Mouse (Mus musculus): ENCODE measurements around the gene AC124502.3.

DNA sequence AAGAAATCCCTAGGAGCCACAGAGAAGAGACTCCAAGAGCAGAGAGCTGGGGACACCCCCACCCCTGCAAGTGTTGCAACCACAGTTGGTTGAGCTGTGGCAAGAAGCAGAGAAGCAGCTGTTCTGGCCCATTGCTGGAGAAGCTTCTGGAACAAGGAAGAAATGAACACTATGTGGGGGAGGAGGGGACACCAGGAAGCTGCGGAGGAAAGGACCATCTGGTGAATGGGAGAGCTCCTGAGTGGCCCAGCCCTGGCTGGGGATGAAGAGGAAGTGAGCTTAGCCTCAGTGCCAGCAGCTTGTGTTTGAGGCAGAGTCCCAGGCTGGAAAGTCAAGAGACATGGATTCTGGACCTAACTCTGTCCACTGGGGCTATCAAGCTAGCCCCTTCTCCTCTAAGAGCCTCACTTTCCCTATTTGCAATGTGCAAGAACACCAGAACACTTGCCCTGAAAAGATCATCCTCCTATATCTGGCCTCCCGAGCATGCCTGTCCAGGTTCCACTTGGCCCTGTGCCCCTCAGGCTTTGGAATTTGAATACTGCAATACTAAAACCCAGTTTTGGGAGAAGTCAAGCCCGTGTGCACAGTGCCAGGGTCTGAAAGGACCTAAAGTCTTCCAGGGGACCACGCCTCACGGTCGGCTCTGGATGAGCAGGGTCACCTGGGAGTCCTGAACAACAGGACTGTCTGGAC is 39.1 kb upstream of the AC124502.3 start:
- TF ChIP-seq FLI1 (IDR thresholded peaks at IDR 0.05; ENCODE audit: low read length) = no peak
- TF ChIP-seq GATA1 (IDR thresholded peaks at IDR 0.05; ENCODE audit: borderline replicate concordance, low read length) = no peak
